Mouse (Mus musculus): ENCODE measurements around the gene Ndufs4. TPM values are rescaled to one million over a fixed set of nuclear protein-coding genes. Genes with fewer than 3 reads are reported as not detected.

The Ndufs4 gene
- polyA plus RNA-seq, 1 experiment from 2014 or later, result 263 TPM

DNA sequence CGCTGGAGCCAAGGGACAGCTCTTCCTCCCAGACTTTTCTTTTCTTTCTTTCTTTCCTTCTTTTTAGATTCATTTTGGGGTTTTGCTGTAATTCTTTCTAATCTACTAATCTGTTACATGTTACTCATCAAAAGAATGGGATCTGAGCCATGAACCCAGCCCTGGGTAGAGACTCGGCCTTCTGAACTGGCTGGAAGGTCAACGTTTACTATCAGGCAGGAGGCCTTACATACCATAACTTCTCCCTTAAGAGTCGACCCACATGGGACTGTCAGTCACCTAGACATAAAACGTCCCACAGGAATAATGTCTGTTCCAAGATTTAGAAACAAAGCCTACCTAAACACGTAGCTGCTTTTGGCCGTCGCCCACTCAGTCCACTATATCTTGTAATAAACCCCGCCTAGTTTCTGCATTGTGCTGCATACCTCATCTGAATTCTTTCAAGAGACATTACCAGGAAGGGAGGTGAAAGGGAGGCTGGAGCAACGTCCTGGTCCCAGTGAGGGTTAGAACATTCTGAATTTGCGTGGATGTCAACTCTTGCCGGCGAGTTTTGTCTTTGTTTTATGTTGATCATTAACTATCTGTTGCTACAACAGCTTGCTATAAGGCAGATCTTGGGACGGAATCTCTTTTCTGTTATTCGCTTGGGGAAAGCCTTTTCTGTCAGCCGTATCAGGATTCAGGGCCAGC is 116.5 kb downstream of the Ndufs4 start:
- Histone ChIP-seq H3K9ac (no peak overlapping the region), H3K27ac (no peak overlapping the region), H3K4me3 (replicated peaks) (no peak overlapping the region), H3K4me1 (no peaks in the 10 kb centered on the region), H3K4me2 (0 out of 2 replicates have a peak overlapping the region, but pooled peaks have one; percentile 5), H3K9me3 (no peaks in the 10 kb centered on the region), H3K36me3 (no peaks in the 10 kb centered on the region), H3K27me3 (replicated peaks) (no peaks in the 10 kb centered on the region)
- WGBS, result 56% methylated on average over 16 of the region's 16 CpGs
- no peak for ATAC-seq (ENCODE audit: insufficient read depth, low FRiP score, low read depth)

DNA sequence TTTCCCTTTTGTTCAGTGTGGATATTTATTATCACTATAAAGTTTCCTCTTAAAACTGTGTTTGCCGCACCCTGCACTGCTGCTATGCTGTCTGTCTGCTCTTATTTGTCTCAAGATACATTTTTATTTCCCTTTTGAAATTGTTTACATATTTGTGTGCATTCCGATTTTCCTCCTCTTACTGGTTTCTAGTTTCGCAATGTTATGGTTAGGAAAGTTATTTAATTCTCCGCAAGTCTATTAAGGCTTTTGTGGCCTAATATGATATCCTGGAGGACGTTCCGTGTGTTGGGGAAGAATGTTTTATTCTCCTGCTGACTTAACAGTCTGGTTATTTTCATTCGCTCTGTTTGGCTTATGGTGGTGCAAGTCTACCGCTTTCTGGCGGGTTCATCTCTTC is 120.3 kb downstream of the Ndufs4 start:
- Histone ChIP-seq H3K27me3 (replicated peaks) (no peaks in the 10 kb centered on the region), H3K9me3 (no peaks in the 10 kb centered on the region), H3K36me3 (no peaks in the 10 kb centered on the region), H3K4me2 (no peak overlapping the region), H3K4me1 (no peaks in the 10 kb centered on the region), H3K9ac (no peak overlapping the region), H3K4me3 (replicated peaks) (no peak overlapping the region), H3K27ac (no peak overlapping the region)
- ATAC-seq (ENCODE audit: insufficient read depth, low FRiP score, low read depth), result no peak
- 81% methylated on average over 9 of the region's 9 CpGs for WGBS

DNA sequence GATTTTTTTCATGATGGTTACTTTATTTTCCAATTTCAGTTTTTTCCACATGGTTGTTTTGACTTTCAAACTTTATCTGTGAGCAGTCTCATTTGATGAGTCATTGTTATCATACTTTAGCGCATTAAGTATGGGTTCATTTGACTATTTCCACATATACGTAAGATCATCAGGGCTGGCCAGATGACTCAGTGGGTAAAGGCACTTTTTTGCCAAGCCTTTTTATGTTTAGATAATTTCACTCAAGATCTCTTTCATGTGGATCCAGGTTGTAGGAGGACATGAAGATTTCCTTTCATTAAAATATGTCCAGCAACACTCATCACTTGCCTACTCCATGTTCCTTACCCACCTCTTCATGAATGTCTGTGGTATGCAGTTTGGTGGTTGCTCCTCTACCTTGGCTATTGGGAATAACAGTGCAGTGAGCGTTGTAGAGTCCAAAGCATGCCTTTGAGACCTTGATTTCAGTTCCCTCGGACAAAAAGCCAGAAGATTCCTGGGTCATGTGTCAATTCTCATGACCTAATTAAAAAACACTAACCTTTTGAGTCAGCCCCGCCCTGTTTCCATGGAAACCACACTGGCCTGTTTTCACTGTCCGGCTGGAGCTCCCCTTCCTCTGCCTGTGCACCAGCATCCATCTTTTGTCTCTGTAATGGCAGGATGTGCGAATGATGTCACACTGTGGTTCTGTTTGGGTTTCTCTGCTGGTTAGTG is 127.4 kb downstream of the Ndufs4 start:
- H3K27me3 ChIP-seq (replicated peaks), result no peaks in the 10 kb centered on the region
- no peaks in the 10 kb centered on the region for H3K9me3 ChIP-seq
- H3K9ac ChIP-seq, result no peak overlapping the region
- ATAC-seq (ENCODE audit: insufficient read depth, low FRiP score, low read depth), result no peak
- no peak overlapping the region for H3K4me2 ChIP-seq
- no peak overlapping the region for H3K4me3 ChIP-seq (replicated peaks)
- 74% methylated on average over 7 of the region's 7 CpGs for WGBS
- no peak overlapping the region for H3K27ac ChIP-seq
- H3K36me3 ChIP-seq, result no peaks in the 10 kb centered on the region
- no peaks in the 10 kb centered on the region for H3K4me1 ChIP-seq

DNA sequence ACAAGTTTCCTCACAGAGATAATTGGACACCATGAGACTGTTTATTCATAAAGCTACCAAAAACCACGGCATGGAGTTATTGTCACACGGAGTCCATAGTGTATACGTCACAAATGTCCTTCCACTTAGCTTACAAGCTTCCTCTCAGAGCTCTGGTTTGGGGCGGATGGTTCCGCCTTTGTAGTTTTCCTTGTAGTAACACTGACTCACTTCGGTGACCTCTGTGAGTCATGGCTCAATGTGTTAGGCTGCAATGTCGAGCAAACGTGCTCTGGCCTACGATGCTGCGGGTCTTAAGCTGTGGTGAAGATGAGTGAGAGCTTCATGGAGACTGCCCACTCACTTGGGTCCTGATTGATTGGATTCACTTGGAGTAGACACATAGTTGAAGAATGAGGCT is 133.4 kb downstream of the Ndufs4 start:
- ATAC-seq (ENCODE audit: insufficient read depth, low FRiP score, low read depth), result no peak
- Histone ChIP-seq H3K4me3 (replicated peaks) (no peak overlapping the region), H3K9ac (no peak overlapping the region), H3K4me2 (no peak overlapping the region), H3K36me3 (no peaks in the 10 kb centered on the region), H3K27ac (no peak overlapping the region), H3K27me3 (replicated peaks) (no peaks in the 10 kb centered on the region), H3K4me1 (no peaks in the 10 kb centered on the region), H3K9me3 (no peaks in the 10 kb centered on the region)
- 81% methylated on average over 10 of the region's 10 CpGs for WGBS

Other genes starting within 250 kb of the Ndufs4 start
- 41.8 and 59.4 TPM in 2 replicates for gene Fst, start 70.7 kb upstream of the Ndufs4 start, polyA plus RNA-seq (2015; fragmentation: Nextera tagmentation; extraction: Ambion mirVana)